Mouse (Mus musculus) heart, embryonic 14.5 days (tissue): Measurements from ENCODE around the gene Mapkapk3. TPM values are rescaled to one million over a fixed set of nuclear protein-coding genes. Genes with fewer than 3 reads are reported as not detected.
A peak's percentile ranks its signal among the peaks of the same experiment; 100 is the strongest.

ENCODE experiments used
- ATAC-seq: fragments of 200-750 bp; cut with Nextera tagmentation; 2 replicates; pipeline ENCODE4 v1.8.0; 2017; ENCODE audit warnings: low read depth, moderate TSS enrichment; ENCODE audit not compliant: insufficient number of reproducible peaks, insufficient read depth, low FRiP score
- H3K27ac ChIP-seq, 2 experiments: fragments of 200-500 bp in 1 of 2; fragments of 300-500 bp in 1 of 2; sonication (generic) in 1 of 2; replicated peaks in 1 of 2; 2 replicates each; pipeline ENCODE4 v1.5.1; 2012 to 2014; ENCODE audit warnings: low read depth in 2 of 2, low read length in 2 of 2, control low read depth in 1 of 2, mild to moderate bottlenecking in 1 of 2, mixed read lengths in 1 of 2; ENCODE audit not compliant: control insufficient read depth in 1 of 2, insufficient read depth in 1 of 2
- H3K27me3 ChIP-seq: fragments of 300-500 bp; sonication (generic); 2 replicates; pipeline ENCODE4 v1.6.1; 2014; ENCODE audit warnings: mild to moderate bottlenecking, low read length, control low read depth; ENCODE audit not compliant: control insufficient read depth, insufficient read depth
- H3K36me3 ChIP-seq: fragments of 300-500 bp; sonication (generic); 2 replicates; pipeline ENCODE4 v1.6.1; 2014; ENCODE audit warnings: mild to moderate bottlenecking, control low read depth, low read length, mixed read lengths; ENCODE audit not compliant: control insufficient read depth, insufficient read depth
- H3K4me1 ChIP-seq, 2 experiments: fragments of 200-500 bp in 1 of 2; fragments of 300-500 bp in 1 of 2; sonication (generic) in 1 of 2; 2 replicates each; pipeline ENCODE4 v1.6.1; 2012 to 2014; ENCODE audit warnings: low read length in 2 of 2, control low read depth in 1 of 2, mixed read lengths in 1 of 2; ENCODE audit not compliant: control insufficient read depth in 2 of 2, insufficient read depth in 2 of 2
- H3K4me2 ChIP-seq: fragments of 300-500 bp; sonication (generic); 2 replicates; pipeline ENCODE4 v1.6.1; 2014; ENCODE audit warnings: mild to moderate bottlenecking, low read length
- H3K4me3 ChIP-seq, 2 experiments: fragments of 200-500 bp in 1 of 2; fragments of 300-500 bp in 1 of 2; sonication (generic) in 1 of 2; 2 replicates each; pipeline ENCODE4 v1.5.1; 2012 to 2014; ENCODE audit warnings: low read length in 2 of 2, mild to moderate bottlenecking in 2 of 2, control low read depth in 1 of 2, low read depth in 1 of 2, moderate library complexity in 1 of 2; ENCODE audit not compliant: control insufficient read depth in 1 of 2, insufficient read depth in 1 of 2
- H3K9ac ChIP-seq: fragments of 300-500 bp; sonication (generic); 2 replicates; pipeline ENCODE4 v1.6.1; 2014; ENCODE audit warnings: mild to moderate bottlenecking, low read length
- H3K9me3 ChIP-seq: fragments of 300-500 bp; sonication (generic); 2 replicates; pipeline ENCODE4 v1.6.1; 2016; ENCODE audit warnings: low read length, control low read depth; ENCODE audit not compliant: control insufficient read depth
- WGBS: fragments of 180-500 bp; shearing (Covaris S2); extraction: QIAGEN DNeasy Blood & Tissue Kit; methylation state at CpG from one replicate; pipeline ENCODE4 v1.1.7; 2014; 5-methylcytosine and 5-hydroxymethylcytosine counted together
- polyA plus RNA-seq: library from polyadenylated mRNA; unstranded; fragments of >200 nt; fragmentation: Nextera tagmentation; extraction: Ambion mirVana; gene quantifications from 2 replicates; pipeline ENCODE4 v1.2.1, GENCODE M21; 2014

Gene Mapkapk3
- polyA plus RNA-seq, 1 experiment from 2014 or later: 6.5 TPM

DNA sequence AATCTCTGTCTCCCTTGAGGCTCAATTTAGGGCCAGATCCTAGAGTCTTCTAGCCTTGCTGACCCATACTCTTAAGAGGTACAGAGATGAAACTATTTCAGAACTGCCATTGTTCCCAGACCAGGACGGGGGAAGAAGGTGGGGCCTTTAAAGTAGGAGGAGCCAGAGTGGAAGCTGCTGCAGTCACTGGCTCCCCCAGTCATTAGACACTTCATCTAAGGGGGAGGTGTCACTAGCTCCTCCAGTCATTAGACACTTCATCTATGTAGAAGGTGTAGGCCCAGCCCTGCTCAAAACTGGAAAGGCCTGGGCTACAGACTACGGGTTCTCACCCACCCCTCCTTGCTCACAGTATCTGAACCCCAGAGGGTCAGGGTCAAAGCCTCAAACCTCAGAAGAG, 2.4 kb downstream of the Mapkapk3 start:
- Histone ChIP-seq H3K9me3 (no peaks in the 10 kb centered on the region), H3K4me3 (no peak overlapping the region), H3K9ac (no peak overlapping the region), H3K27ac (no peak overlapping the region), H3K36me3 (no peaks in the 10 kb centered on the region), H3K27me3 (no peaks in the 10 kb centered on the region), H3K4me2 (no peak overlapping the region), H3K4me1 (peaks cover 4 to 17% of the 10 kb centered on the region in 2 experiments; a peak in 3 of 4 replicates)
- WGBS: 76% methylated on average over 2 of the region's 2 CpGs
- ATAC-seq: no peak

DNA sequence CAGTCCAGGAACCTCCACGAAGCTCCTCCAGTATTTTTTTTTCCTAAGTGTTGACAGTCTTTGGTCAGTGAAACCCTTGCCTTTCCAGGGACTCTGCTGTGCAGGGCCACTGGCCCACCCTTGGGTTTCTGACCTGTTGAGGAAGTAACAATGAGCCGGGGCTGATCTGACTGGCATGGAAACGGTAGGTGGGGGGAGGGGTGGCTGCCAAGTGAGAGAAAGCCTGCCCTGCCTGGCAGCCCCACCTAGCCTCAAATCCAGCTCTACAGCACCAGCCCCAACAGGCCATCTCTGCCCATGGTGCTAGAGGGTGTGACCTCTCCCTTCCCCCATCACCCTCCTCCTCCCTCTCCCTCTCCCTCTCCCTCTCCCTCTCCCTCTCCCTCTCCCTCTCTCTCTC, 4.7 kb downstream of the Mapkapk3 start:
- no peaks in the 10 kb centered on the region for H3K9me3 ChIP-seq
- H3K4me3 ChIP-seq: no peak overlapping the region
- no peaks in the 10 kb centered on the region for H3K27me3 ChIP-seq
- no peaks in the 10 kb centered on the region for H3K36me3 ChIP-seq
- H3K4me2 ChIP-seq: no peak overlapping the region
- H3K9ac ChIP-seq: no peak overlapping the region
- no peak for ATAC-seq
- WGBS: 16% methylated on average over 3 of the region's 3 CpGs
- H3K4me1 ChIP-seq: peaks cover 7 to 16% of the 10 kb centered on the region in 2 experiments; a peak in 3 of 4 replicates
- H3K27ac ChIP-seq: no peak overlapping the region

DNA sequence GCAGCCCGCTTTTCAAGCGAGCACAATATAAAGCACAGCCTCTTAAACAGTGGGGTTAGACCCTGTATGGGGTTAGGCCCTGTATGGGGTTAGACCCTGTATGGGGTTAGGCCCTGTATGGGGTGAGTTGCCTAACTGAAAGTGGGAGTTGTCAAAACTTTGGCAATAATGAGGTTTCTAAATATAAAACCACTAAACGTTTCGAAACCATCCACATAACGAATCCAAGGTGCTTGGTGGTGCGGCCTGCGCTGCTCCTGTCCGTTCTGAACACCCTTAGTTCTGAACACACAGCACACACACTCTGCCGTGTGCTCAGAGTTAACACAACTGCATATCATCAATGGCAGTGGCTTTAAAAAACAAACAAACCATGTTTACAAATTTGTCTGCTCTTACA, 6.7 kb downstream of the Mapkapk3 start:
- no peak for ATAC-seq
- Histone ChIP-seq H3K36me3 (no peaks in the 10 kb centered on the region), H3K4me1 (peaks cover 13 to 20% of the 10 kb centered on the region in 2 experiments), H3K9me3 (no peaks in the 10 kb centered on the region), H3K27ac (no peak overlapping the region), H3K27me3 (no peaks in the 10 kb centered on the region), H3K4me3 (no peak overlapping the region), H3K4me2 (no peak overlapping the region), H3K9ac (no peak overlapping the region)
- 89% methylated on average over 9 of the region's 9 CpGs for WGBS

DNA sequence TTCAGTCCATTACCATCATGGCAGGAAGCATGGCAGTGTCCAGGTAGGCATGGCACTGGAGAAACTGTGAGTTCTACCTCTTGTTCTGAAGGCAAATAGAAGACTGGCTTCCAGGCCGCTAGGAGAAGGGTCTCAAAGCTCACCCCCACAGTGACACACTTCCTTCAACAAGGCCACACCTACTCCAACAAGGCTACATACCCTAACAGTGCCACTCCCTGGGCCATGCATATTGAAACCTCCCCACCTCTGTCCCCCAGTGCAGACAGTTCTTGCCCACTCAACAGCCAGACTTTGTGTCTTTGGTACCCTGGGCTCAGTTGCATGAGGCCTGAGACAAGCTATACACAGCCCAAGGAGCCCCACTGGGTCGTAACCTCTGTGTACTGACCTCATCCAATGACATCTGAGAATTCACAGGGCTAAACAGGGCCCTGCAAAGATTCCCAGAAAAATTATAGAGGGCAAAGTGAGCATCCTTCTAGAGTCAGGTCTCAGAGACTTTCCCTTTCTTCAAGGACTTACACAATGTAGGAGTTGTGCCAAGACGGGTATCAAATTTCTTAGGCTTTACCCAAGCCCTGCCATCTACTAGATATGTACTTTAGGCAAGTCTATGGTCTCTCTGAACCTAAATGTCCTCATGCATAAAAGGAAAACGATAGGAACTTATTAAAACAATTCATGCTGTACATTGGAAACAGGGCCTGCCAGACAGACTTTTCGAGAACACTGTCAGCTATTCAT, 8.3 kb downstream of the Mapkapk3 start:
- WGBS: 87% methylated on average over 5 of the region's 5 CpGs
- Histone ChIP-seq H3K27ac (no peak overlapping the region), H3K4me2 (no peak overlapping the region), H3K4me1 (peaks cover 12 to 20% of the 10 kb centered on the region in 2 experiments), H3K9me3 (no peaks in the 10 kb centered on the region), H3K36me3 (no peaks in the 10 kb centered on the region), H3K27me3 (no peaks in the 10 kb centered on the region), H3K9ac (no peak overlapping the region), H3K4me3 (no peak overlapping the region)
- no peak for ATAC-seq

DNA sequence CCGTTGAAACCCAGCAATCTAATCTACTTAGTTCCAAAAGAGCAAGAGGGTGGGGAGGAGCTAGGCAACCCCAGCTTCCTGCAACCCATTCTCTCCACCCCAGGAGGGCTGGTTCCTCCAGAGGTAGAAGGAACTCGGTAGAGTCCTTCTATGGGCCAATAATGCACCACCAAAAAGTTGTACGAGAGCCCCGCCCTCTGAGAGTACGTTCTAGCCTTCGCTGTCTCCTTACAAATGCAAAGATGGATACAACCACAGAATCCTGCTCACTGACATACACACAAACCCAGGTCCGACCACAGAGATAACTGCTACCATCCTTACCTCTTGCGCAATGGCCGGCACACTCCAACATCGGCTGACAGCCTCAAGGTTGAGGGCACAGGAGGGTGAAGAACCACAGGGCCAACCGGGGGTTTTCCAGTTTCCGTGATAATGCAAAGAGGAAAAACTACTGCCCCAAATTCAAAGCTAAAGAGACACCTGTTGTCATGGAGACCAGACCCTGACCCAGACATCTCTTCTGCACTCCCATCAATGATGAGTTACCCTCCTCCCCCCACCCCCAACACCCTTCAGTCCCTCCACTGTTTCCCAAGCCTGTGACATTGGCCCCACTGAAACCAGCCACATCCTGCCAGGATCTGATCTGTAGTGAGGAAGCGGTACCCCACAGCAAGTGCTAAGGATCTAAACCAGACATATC, 9.2 kb downstream of the Mapkapk3 start:
- H3K9me3 ChIP-seq: no peaks in the 10 kb centered on the region
- peaks cover 12 to 20% of the 10 kb centered on the region in 2 experiments for H3K4me1 ChIP-seq
- no peaks in the 10 kb centered on the region for H3K36me3 ChIP-seq
- H3K9ac ChIP-seq: peak overlapping the region; percentile 30; the same call in 1 of the 2 replicates
- peak overlapping the region; percentile 46 for H3K4me2 ChIP-seq
- H3K27me3 ChIP-seq: no peaks in the 10 kb centered on the region
- H3K4me3 ChIP-seq: peak overlapping the region in 1 of 2 experiments; percentile 14; a peak in 1 of 4 replicates
- H3K27ac ChIP-seq: no peak overlapping the region
- ATAC-seq: no peak
- WGBS: 42% methylated on average over 13 of the region's 13 CpGs

DNA sequence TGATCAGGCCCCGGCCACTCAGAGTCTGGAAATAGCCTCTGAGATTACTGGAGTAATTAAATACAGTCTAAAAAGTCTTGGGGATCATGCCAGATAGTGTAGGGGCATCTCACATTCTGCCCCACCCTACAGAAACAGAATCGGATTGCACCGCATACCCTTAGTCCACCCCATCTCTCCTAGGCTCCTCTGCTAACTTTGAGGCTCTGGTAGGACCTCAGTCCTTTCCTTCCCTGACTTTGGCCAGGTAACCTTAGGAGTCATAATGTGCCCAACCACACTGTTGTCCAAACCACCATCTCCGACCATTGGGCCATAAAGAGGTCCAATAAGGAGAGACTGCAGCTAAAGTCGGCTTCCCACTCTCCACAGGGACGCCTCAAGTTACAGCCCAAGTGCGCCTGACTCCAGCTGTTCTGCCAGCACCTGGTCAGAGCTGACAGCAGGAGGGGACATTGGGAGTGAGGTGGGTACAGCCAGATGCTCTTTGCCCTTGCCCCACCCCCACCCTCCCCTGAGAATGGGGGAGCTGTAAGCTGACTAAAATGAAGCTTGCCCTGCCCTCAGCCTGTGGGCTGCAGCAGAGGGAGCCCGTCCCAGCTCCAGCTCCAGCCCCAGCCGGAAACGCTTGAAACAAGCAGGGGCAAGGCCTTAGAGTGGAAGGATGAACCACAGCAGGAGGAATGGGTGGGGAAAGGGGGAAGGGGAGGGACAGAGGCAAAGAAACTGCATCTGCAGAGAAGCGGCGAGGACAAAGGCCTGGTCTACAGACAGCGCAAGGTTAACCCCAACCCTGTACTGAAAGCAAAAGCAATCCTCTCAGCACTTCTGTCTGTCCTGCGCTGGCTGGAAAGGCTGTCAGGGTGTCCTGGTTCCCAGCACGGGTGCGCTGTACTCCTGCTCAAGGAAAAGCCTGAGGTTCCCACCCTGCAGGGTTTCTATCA, 10.0 kb downstream of the Mapkapk3 start:
- Histone ChIP-seq H3K27ac (no peak overlapping the region), H3K9ac (peak overlapping the region; percentile 30; the same call in 1 of the 2 replicates), H3K9me3 (no peaks in the 10 kb centered on the region), H3K27me3 (no peaks in the 10 kb centered on the region), H3K36me3 (no peaks in the 10 kb centered on the region), H3K4me2 (peak overlapping the region; percentile 46), H3K4me3 (peak overlapping the region in 1 of 2 experiments; percentile 14; a peak in 1 of 4 replicates), H3K4me1 (peaks cover 12 to 20% of the 10 kb centered on the region in 2 experiments)
- 27% methylated on average over 16 of the region's 16 CpGs for WGBS
- no peak for ATAC-seq
